Mouse (Mus musculus) right cerebral cortex, postnatal 36 days (tissue): Measurements from ENCODE around the gene Psmc3ip.
"Not testable (repeated sequence)": the region's sequence is repeated elsewhere in the genome, so short reads cannot be mapped to it uniquely, and the experiment has no call there.

Experiments
- DNase-seq, 2 experiments: peaks; one replicate each; pipeline ENCODE4 v3.0.0; 2022; ENCODE audit warnings: low spot score in 2 of 2, mixed read lengths in 1 of 2

The Psmc3ip gene

DNA sequence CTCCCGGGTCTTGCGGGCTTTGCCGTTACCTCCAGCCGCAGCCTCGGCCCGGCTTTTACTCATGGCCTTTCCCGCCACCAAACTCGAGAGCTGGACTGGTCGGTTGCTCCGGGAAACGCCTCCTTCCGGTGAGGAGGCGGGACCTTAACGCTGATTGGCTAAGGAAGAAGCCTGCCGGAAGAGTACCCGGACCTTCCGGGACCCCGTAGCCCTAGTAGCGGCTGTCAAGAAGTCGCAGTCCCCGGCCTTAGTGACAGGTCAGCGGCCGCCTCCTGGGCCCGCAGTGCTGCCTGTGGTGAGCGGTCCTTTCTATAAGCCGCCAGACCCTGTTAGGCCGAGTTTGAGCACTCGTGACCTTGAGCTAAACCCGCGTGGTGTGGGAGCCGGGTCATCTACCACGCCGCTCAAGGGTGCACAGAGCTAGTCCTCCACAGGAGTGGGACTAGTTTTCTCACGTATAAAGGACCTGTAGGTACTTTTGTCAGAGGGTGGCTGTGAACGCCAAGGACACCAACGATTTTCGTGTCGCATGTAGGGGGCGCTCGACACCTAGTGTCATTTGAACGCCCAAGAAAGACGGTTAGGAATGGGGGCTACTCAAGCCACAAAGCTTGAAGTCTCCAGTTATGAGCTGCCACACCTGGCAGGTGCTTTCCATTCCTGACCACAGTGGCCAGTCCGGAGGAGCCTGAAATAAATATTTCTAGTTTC is at the start of gene Psmc3ip:
Psmc3ip (minus strand) TSS at position 123 of the 711 bp plus-strand sequence.
- DNase-seq, result peak; percentile 90 to 92

DNA sequence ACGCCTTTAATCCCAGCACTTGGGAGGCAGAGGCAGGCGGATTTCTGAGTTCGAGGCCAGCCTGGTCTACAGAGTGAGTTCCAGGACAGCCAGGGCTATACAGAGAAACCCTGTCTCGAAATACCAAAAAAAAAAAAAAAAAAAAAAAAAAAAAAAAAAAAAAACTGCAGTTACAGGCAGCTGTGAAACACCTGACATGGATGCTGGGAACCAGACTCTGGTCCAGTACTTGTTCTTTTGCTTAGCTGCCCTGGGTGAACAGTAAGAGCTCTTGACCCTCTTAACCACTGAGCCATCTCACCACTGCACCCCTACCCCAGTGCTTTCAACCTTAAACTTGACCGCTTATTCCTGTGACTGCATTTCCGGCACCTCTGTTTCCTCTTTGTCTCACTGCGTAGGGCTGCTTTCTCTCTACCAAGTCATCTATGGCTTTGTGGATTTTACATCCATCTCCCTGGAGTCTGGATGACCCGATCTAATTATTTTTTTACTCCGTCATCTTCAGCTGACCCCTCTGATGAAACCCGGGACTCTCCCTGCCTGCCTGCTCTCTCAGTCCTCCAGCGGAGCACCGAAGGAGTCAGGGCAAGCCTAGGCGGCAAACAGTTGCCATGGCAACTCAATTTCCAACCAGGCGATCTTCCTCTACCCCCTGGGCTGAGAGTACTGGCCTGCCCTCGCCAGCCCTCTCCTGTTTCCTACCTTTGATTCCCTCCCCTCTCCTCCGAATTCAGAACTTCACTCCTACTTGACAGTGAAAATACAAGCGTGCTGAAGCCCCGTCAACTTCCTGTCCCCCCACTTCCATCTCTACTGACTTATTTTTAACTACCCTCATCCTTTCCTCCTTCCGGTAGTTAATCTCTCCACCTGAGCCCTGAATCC is 48.3 kb upstream of the Psmc3ip start:
- DNase-seq, result no peak

DNA sequence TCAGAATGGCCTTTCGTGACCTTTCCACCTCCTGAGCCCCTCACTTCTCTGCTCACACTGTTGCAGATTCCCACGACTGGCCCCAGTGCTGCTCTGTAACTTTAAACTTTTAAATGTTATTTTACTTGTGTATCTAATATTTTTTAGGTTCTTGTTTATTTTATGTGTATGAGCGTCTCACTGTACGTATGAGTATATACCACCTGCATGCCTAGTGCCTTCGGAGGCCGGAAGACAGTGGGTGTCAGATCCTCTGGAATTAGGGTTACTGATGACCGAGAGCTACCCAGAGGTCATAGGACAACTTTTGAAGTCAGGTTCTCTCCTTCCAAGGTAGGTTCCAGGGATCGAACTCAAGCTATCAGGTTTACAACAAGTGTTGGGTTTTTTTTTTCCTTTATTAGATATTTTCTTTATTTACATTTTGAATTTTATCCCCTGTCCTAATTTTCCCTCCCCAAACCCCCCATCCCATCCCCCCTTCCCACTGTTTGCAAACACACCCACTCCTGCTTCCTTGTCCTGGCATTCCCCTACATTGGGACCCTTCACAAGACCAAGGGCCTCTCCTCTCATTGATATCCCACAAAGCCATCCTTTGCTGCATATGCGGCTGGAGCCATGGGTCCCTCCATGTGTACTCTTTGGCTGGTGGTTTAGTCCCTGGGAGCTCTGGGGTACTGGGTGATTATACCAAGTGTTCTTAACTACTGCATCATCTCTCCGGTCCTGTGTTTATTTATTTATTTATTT is 47.2 kb upstream of the Psmc3ip start:
- no peak for DNase-seq

DNA sequence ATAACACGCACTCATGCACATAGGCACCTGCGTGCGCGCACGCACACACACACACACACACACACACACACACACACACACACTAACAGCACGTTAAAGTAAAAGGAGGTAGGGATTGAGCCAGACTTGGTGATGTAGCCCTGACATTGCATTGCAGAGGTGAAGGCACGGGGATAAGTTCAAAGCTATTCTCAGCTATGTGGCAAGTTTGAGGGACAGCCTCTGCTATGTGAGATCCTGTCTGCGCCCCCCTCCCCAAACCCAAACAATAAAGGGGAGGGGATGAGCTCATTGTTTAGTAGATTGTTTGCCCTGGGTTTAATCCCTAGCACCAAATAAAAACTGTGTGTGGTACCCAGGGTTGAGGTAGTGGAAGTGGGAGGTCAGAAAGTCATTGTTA is 45.9 kb upstream of the Psmc3ip start:
- DNase-seq, result no peak

DNA sequence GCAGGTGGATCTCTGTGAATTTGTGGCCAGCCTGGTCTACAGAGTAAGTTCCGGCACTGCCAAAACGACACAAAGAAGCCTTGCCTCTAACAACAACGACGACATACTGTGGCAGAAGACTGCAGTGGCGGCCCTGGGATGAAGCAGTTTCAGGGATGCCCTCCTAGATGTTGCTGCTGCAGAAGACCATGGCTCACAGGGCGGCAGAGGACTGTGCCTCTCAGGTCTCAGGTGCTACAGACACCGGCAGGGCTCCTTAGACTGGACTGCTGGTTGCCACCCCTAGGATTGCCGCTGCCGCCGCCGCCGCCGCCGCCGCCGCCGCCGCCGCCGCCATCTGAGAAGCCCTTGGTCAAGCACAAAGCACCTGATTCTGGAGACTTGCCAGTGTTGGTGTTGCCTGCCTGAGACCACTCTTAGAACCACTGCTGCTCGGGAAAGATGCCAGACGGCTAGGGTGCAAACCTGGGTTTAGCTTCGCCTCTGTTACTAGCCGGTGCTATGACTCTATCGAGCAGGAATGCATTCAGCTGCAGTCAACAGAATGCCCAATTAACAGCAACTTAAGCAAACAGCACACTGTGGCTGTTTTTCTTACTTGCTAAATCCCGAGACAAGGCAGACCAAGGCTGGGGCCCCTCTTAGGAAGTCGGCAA is 45.1 kb upstream of the Psmc3ip start:
- no peak for DNase-seq

DNA sequence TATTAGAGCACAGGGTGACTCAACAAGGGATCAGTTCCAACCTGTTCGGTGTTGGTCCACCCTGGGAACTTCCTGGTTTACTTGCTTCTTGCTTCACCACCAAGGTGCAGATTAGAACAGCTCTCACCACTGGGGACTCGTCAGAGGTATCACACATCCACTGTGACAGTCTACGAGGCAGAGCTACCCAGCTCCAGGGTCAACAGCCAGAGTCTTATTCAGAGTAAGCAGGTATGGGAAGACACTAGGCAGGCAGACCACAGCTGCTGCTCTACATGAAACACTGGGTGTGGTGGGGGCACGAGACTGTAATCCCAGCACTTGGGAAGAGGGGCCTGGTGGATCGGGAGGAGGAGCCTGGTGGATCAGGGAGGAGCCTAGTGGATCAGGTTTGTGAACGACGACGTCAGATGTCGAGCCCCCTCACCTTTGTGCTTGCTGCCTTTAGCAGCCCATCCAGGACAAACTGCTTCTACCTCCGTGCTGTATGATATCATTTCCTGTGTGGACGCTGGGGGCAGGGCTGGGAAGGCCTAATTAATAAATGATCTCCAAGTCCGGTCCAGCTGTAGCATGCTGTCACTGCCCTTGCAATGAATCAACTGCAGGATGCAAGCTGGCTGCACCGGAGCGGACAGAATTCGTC is 43.4 kb upstream of the Psmc3ip start:
- DNase-seq, result no peak

DNA sequence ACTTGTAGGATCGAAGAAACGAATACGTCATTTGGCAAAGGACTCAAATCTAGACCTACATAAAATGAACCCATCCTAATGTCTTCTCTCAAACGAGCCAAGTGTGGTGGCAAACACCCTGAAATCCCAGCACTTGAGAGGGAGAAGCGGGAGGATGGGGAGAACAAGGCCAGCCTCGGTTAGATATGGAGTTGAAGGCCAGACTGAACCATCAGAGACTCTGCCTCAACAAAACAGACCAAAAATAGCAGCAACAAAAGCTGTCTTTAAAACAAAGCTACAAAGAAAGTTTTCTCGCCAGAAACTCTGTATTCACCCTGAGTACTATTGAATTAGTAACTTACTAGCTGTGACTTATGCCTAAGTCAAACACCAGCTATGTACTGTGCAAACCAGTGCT is 41.8 kb upstream of the Psmc3ip start:
- no peak for DNase-seq

DNA sequence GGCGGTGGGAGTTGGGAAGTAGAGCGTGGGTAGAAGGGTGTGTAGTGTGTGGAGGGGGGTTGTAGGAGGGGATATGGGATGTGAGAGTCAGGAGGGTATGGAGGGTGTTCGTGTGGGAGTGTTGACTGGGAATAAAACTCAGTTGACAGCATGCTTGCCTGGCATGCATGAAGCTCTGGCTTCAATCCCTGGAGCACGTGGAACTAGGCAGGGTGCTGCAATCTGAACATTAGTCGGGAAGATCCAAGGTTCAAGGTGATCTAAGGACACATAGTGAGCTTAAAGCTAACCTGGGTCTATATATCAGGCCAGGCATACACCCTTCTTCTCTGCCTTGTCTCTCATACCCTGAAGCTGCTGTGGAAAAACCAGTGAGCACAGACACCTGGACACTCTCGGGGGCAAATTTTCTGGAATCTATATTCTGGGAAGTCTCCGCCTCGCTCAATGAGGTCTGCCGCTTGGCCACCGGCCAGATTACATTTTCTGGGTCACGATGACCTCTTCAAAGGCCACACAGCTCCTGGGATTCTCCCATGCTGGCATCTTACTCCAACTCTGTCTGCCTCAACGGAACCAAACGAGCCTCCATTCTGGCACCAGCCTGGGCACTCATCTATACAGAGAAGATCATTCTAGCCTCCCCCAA is 39.1 kb upstream of the Psmc3ip start:
- no peak for DNase-seq

DNA sequence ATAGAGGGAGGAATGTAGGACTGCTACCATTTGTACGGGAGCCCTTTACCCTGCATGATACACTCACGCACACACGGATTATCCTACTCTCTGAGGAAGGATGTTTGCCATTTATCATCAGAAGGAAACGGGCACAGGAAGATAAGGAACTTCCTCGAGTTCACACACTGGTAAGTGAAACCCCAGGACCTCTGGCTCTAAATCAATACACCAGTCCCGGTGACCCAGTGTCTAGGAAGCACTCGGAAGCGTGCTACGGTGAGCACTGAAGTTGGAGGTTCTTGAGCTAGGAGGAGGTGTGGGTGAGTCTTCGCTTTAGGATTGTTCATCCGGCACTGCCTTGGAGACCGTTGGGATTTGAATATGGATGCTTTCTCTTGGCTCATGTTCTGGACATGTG is 37.8 kb upstream of the Psmc3ip start:
- no peak for DNase-seq

DNA sequence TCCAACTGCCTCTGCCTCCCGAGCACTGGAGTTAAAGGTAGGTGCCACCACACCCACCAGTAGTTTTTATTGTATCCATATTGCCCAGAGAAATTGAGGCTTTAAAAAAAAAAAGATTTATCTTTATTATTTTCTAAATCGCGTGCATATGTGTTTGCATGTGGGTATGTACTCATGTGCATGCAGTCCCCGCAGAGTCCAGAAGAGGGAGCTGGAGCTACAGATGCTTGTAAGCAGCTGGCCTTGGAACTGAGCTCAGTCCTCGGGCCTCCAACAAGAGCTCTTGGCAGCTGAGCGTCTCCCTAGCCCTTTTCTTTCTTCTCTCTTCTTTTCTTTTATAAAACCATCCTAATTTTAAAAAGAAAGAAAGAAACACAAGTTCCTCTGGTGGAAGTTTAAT is 36.5 kb upstream of the Psmc3ip start:
- no peak for DNase-seq

DNA sequence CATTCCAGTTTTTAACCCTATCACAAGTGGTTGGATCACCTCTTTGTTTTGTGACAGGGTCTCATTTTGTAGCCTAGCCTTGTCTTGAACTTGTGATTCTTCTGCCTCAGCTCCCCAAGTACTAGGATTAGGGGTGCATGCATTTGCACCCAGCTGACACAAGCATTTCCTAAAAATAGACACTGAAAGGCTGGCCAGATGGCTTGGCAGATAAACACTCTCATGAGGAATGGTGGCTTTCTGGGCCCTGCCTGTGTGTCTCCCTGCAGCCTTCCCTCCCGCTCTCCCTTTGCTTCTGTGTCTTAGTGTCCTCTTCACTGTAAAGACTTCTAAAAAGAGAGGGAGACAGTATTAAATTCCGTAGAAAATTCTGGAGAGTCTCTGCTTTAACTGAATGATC is 36.0 kb upstream of the Psmc3ip start:
- DNase-seq, result no peak

DNA sequence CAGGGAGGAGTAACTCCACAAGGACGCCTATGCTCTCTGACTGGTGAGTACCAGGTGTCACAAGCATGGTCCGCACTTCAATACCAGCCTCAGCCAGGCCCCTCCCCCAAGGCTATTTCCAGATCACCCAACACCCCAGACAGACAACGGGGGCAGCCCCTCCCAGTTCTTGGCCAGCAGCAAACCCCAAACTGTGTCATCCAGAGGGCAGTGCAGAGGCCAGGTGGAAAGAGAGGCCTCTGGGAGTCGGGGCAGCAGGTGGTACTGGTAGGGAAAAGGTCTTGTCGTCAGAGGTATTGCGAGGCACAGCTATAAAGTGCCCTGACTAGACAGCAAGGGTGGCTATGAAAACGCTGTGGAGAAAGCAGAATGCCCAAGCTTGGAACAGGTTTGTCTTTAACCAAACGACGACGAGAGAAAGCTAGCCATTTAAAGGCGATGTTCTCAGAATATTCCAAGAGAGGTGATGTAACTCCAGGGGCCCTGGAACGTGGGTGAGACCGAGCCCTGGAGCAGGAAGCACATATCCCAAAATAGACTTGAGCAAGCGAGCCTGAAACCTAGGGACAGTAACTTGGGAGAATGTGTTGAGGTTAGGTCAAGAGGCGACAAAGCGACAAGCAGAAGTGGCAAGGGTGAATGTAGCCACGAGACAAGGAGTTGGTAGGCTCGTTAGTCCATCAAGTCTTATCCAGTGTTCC is 35.0 kb upstream of the Psmc3ip start:
- DNase-seq, result no peak

DNA sequence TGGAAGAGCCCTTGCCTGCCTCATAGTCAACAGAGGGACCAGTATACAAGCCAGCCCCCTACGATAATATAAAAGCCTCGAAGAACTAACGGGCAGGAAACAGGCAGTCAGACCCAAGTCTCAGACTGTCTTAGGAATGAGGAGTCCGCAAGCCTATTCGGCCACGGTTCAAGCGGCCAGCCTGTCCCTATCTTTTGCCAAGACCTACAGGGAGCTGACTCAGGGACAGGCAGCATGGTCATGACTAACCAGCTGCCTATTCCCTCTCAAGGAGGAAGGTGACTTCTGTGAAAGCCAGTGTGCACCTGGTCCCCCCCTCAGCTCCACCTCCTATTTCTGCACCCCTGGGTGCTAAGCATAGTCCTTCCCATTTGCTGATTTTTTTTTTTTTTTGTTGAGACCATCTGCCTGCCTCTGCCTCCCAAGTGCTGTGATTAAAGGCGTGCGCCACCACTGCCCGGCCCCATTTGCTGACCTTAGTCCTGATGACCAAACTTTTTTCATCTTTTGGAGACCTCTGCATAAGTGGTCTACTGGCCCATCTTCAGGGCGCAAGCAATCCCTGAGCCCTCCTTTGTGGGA is 33.9 kb upstream of the Psmc3ip start:
- DNase-seq, result no peak

DNA sequence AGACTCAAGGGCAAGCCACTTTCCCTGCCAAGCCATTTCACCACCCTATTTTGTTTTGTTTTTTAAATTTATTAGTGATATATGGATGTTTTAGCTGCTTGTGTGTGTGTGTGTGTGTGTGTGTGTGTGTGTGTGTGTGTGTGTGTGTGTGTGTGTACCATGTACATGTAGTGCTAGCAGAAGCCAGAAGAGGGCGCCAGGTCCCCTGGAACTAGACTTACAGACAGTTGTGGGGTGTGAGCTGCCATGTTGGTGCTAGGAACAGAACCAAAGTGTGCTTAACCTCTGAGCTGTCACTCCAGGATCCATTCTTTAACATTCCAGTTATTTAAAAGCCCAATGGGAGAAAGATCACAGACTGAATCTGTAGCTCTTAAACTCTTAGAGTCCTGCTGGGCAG is 31.8 kb upstream of the Psmc3ip start:
- no peak for DNase-seq

DNA sequence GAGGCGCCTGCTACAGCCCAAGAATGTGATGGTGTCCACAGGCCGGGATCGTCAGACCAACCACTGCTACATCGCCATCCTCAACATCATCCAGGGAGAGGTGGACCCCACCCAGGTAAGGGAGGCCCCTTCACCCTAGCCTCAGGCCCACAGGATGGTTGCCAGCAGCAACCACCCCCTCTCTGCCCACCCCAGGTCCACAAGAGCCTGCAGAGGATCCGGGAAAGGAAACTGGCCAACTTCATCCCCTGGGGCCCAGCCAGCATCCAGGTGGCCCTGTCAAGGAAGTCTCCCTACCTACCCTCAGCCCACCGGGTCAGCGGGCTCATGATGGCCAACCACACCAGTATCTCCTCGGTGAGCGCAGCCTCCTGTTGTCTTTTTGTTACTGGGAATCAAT is 29.8 kb upstream of the Psmc3ip start:
- not testable (repeated sequence) for DNase-seq

DNA sequence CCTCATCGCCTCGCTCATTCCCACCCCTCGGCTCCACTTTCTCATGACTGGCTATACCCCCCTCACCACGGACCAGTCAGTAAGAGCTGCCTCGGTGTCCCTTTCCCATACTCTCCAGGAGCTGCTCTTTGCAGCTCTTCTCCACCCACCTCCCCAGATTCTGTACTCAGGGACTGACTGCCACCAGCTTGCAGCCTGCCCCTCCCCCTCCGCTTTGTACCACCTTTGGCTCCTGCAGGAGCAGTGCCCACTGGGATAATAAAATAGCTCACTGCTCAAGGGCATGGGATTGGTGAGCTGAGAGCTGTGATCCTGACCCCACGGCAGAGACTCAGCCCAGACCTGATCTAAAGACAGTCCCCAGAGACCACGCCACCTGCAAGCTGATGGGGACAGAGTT is 29.3 kb upstream of the Psmc3ip start:
- not testable (repeated sequence) for DNase-seq

DNA sequence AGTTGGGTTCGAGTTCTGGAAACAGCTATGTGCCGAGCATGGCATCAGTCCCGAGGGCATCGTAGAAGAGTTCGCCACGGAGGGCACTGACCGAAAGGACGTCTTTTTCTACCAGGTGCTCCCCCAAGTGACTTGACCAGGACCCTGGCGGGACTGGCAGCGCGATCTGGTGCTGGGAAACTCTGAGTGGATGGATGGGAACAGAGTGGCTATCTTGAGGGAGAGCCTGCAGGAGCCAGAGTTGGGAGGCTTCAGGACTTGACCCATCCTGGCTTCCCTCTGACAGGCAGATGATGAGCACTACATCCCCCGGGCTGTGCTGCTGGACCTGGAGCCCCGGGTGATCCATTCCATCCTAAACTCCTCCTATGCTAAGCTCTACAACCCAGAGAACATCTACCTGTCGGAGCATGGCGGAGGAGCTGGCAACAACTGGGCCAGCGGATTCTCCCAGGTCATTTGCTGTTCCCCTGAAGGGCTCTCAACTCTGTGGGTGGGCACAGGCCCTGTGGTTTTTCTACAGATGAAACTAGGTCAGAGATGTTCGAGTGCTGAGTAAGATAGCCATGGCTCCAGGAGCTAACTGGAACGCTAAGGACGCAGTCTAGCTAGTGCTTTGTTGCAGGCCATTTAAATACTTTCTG is 25.4 kb upstream of the Psmc3ip start:
- DNase-seq, result no peak

DNA sequence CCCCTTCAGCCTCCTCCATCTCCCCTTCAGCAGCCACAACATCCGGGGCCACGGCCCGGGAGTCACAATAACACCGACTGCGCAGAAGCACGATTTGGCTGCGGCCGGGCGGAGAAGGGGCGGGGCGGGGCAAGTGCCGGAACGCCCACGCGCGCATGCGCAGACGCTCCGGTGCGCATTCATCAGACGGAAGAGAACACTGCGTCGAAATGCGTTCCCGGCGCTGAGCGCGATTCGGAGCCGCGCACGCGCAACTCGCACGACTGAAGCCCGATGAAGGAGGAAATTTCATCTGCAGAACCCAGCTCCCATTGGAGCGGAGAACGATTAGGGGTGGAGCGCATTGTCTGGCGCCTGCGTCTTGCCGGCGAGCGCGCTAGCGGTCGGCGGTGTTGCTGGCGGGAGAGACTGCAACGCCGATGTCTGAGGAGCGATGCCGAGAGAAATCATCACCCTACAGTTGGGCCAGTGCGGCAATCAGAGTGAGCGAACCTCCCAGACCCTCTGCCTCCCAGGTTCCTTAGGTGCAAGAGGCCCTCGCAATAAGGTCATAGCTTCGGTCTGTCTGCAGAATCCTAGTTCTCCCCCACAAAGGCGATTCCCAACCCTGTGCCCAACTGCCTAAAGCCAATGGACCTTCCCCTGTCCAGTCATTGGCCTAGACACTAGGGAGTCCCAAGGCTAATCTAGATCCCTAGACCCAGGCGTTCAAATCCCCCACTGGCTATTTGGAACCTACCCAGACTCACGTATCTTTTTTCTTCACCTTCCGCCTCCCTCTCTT is 24.7 kb upstream of the Psmc3ip start, which contains the start of the genes Retreg3 and Tubg1:
Retreg3 (minus strand) TSS at position 133 of the 784 bp plus-strand sequence.
Tubg1 (plus strand) TSS at position 178 of the 784 bp plus-strand sequence.
- peak; percentile 98 for DNase-seq
